Mouse (Mus musculus) heart, embryonic 12.5 days (tissue): ENCODE measurements around the gene 1700021F05Rik. TPM values are rescaled to one million over a fixed set of nuclear protein-coding genes. Genes with fewer than 3 reads are reported as not detected.

Source experiments
- polyA plus RNA-seq: library from polyadenylated mRNA; unstranded; fragments of >200 nt; fragmentation: Nextera tagmentation; extraction: Ambion mirVana; gene quantifications from 2 replicates; pipeline ENCODE4 v1.2.1, GENCODE M21; 2016

The 1700021F05Rik gene
- polyA plus RNA-seq, 1 experiment from 2014 or later: 81.8 TPM

Other genes starting within 250 kb of the 1700021F05Rik start
- gene Bend3, start 62.2 kb downstream of the 1700021F05Rik start, polyA plus RNA-seq: 5.3 and 6.0 TPM in 2 replicates
- 8.2 and 15.3 TPM in 2 replicates for gene Gm9803, start 16.9 kb downstream of the 1700021F05Rik start, polyA plus RNA-seq
- gene Cd24a, start 37.3 kb upstream of the 1700021F05Rik start, polyA plus RNA-seq: 89.2 and 91.1 TPM in 2 replicates